ENCODE assay signal across 18 mouse cellular contexts in the genomic region with DNA sequence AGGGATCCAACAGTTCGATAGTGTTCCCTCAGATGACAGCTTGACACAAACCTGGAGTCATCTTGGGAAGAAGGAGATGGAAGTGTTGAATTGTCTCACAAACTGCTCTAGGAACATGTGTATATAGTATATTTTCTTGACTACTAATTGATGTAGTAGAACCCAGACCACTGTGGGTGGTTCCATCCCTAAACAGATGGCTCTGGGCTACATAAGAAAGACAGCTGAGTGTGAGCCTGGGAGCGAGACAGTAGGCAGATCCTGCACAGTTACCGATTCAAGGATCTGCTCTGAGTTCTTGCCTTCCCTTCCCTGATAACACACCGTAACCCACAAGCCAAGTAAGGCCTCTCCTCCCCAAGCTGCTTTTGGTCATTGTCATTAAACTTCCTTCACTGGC. TPM values are rescaled to one million over a fixed set of nuclear protein-coding genes. Genes with fewer than 3 reads are reported as not detected.
DNase-seq lines count a peak whose midpoint lies in the region; ATAC-seq lines count a peak whose summit lies in the region.
"Had no signal": no experiment of that assay in that cellular context is flagged by ENCODE, and none has a peak within 500 bp of the region (broad histone marks: within the 10 kb centered on the region; RNA-seq: fewer than 3 reads in every experiment).

No protein-coding gene starts in this region.

- DNase-seq in frontal cortex, postnatal 14 days (ENCODE audit: low spot score in 2 of 2): no peak
- DNase-seq in layer of hippocampus, adult 9-10 months (ENCODE audit: low spot score): peak; percentile 26
- DNase-seq in layer of hippocampus, postnatal 25 days (ENCODE audit: extremely low spot score in 1 of 2, low spot score in 1 of 2): no peak
- DNase-seq in right cerebral cortex, adult 2 months (ENCODE audit: low spot score in 2 of 2): peak; percentile 24 to 27
- no peak for DNase-seq in right cerebral cortex, postnatal 14 days
- DNase-seq in lung, postnatal 25 days (ENCODE audit: low spot score): no peak
- DNase-seq: adrenal gland, postnatal 10 days; adrenal gland, postnatal 36 days; B cell, adult 2 months; gastrocnemius, postnatal 25 days; heart, adult 18-20 months; heart, postnatal 10 days; heart, postnatal 36 days had no signal

- ATAC-seq in frontal cortex, adult (ENCODE audit: low TSS enrichment): peak; percentile 56
- ATAC-seq: forebrain, embryonic 13.5 days; forebrain, embryonic 16.5 days; hindbrain, postnatal 0 days; Patski had no signal

RNA-seq across cellular contexts. Expression of gene Slco3a1, which starts 28.6 kb away (rescaled TPM):
- total RNA-seq in layer of hippocampus, postnatal 25 days (2021): 10 to 100 TPM; 53.9 to 56.2 TPM

Comparison
In these comparisons a context has a peak if more than half of its experiments do, and no peak if none do; other contexts are left out.
1. DNase-seq: peak in layer of hippocampus, adult 9-10 months (single experiment) and right cerebral cortex, adult 2 months (2 of 2); none in frontal cortex, postnatal 14 days (0 of 2), layer of hippocampus, postnatal 25 days (0 of 2), right cerebral cortex, postnatal 14 days (single experiment) and lung, postnatal 25 days (single experiment).